Mouse (Mus musculus) embryonic facial prominence, embryonic 15.5 days (tissue): ENCODE results near the gene Fes. TPM values are rescaled to one million over a fixed set of nuclear protein-coding genes. Genes with fewer than 3 reads are reported as not detected.
"Not testable (repeated sequence)": the region's sequence is repeated elsewhere in the genome, so short reads cannot be mapped to it uniquely, and the experiment has no call there.

Source experiments
- ATAC-seq: fragments of 200-750 bp; cut with Nextera tagmentation; 2 replicates; pipeline ENCODE4 v1.8.0; 2017; ENCODE audit warnings: low read depth, moderate TSS enrichment; ENCODE audit not compliant: insufficient number of reproducible peaks, low FRiP score, low TSS enrichment
- H3K27ac ChIP-seq: fragments of 300-500 bp; sonication (generic); replicated peaks from 2 replicates; pipeline ENCODE4 v1.5.1; 2015; ENCODE audit warnings: mild to moderate bottlenecking, inconsistent platforms
- H3K27me3 ChIP-seq: fragments of 300-500 bp; sonication (generic); 2 replicates; pipeline ENCODE4 v1.6.1; 2015; ENCODE audit warnings: inconsistent platforms
- H3K36me3 ChIP-seq: fragments of 300-500 bp; sonication (generic); 2 replicates; pipeline ENCODE4 v1.6.1; 2015; ENCODE audit warnings: mild to moderate bottlenecking, inconsistent platforms
- H3K4me1 ChIP-seq: fragments of 300-500 bp; sonication (generic); 2 replicates; pipeline ENCODE4 v1.6.1; 2015; ENCODE audit warnings: inconsistent platforms
- H3K4me2 ChIP-seq: fragments of 300-500 bp; sonication (generic); replicated peaks from 2 replicates; pipeline ENCODE4 v1.6.1; 2015; ENCODE audit warnings: mild to moderate bottlenecking, inconsistent platforms
- H3K4me3 ChIP-seq: fragments of 300-500 bp; sonication (generic); replicated peaks from 2 replicates; pipeline ENCODE4 v1.5.1; 2015; ENCODE audit warnings: mild to moderate bottlenecking, inconsistent platforms
- H3K9ac ChIP-seq: fragments of 300-500 bp; sonication (generic); 2 replicates; pipeline ENCODE4 v1.6.1; 2015; ENCODE audit warnings: inconsistent platforms
- H3K9me3 ChIP-seq: fragments of 300-500 bp; sonication (generic); replicated peaks from 2 replicates; pipeline ENCODE4 v1.6.1; 2016; ENCODE audit warnings: inconsistent platforms
- WGBS: fragments of 180-500 bp; shearing (Covaris S2); methylation state at CpG from one replicate; pipeline ENCODE4 v1.1.7; 2015; 5-methylcytosine and 5-hydroxymethylcytosine counted together
- polyA plus RNA-seq: library from polyadenylated mRNA; unstranded; fragments of >200 nt; fragmentation: Nextera tagmentation; extraction: Ambion mirVana; gene quantifications from 2 replicates; pipeline ENCODE4 v1.2.1, GENCODE M21; 2015

Fes gene
- polyA plus RNA-seq, 1 experiment from 2014 or later: 16.4 TPM

DNA sequence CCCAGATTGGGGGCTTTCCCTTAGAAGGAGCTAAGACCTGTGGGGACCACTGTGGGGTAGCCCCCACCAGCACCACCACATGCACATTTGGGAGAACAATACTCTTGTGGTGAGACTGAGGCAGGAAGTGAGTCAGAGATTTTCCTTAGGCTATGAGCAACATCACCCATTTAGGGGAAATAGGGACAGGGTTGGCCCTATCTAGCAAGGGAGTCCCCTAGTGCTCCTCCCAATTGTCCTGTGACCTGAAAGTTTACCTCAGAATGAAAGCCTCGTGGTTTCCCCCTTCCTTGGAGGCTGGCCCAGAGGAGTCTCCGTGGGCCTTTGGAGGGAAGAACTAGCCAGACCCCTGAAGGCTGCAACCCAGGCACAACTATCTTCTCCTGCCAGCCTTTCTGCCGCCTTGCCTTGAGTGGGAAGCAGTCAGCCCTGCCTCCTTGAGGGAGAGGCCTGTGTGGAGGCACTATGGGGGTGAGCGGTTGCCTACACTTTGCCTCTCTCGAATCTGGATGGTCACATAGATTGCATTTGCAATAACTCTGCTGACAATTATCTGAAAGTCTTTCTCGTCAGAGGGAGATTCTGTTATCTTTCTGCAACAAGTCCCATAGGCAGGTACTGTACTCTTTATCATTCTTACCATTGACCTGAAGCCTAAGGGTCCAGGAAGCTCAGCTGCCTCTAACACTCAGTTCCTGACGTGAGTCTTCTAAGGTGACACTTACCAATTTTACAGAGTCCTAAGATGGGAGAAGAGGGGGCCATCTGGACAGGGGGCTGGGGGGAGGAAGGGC, 16.6 kb upstream of the Fes start:
- no peaks in the 10 kb centered on the region for H3K36me3 ChIP-seq
- no peak overlapping the region for H3K9ac ChIP-seq
- H3K4me2 ChIP-seq: no peak overlapping the region
- WGBS: 58% methylated on average over 7 of the region's 7 CpGs
- no peaks in the 10 kb centered on the region for H3K27me3 ChIP-seq
- H3K4me1 ChIP-seq: peaks cover 44% of the 10 kb centered on the region
- ATAC-seq: no peak
- H3K4me3 ChIP-seq: no peak overlapping the region
- peak overlapping the region; percentile 93 for H3K27ac ChIP-seq
- H3K9me3 ChIP-seq: no peaks in the 10 kb centered on the region

DNA sequence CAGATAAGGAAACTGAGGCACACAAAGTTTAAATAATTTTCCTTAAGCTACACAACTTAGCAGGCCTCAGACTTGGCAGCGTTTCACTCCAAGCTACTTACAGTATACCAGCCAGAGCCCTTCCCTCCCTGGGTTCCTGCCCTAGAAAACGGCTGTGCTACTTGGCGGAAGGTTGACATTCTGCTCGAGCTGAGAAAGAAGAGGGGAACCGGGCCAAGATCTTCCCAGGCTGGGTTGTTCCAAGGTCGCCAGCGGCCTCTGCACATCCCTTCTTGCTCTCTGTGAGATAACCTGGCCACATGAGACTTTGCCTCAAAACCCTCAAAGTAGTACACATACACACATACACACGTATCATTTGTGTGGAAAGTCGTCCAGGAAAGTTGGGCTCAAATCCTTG, 15.8 kb upstream of the Fes start:
- H3K4me3 ChIP-seq: peak overlapping the region; percentile 89
- no peaks in the 10 kb centered on the region for H3K27me3 ChIP-seq
- no peak for ATAC-seq
- peak overlapping the region; percentile 98; the same call in 1 of the 2 replicates for H3K9ac ChIP-seq
- no peaks in the 10 kb centered on the region for H3K9me3 ChIP-seq
- peak overlapping the region; percentile 86; the same call in 1 of the 2 replicates for H3K4me2 ChIP-seq
- H3K36me3 ChIP-seq: no peaks in the 10 kb centered on the region
- peaks cover 51% of the 10 kb centered on the region for H3K4me1 ChIP-seq
- WGBS: 33% methylated on average over 9 of the region's 9 CpGs
- peak overlapping the region; percentile 93 for H3K27ac ChIP-seq

DNA sequence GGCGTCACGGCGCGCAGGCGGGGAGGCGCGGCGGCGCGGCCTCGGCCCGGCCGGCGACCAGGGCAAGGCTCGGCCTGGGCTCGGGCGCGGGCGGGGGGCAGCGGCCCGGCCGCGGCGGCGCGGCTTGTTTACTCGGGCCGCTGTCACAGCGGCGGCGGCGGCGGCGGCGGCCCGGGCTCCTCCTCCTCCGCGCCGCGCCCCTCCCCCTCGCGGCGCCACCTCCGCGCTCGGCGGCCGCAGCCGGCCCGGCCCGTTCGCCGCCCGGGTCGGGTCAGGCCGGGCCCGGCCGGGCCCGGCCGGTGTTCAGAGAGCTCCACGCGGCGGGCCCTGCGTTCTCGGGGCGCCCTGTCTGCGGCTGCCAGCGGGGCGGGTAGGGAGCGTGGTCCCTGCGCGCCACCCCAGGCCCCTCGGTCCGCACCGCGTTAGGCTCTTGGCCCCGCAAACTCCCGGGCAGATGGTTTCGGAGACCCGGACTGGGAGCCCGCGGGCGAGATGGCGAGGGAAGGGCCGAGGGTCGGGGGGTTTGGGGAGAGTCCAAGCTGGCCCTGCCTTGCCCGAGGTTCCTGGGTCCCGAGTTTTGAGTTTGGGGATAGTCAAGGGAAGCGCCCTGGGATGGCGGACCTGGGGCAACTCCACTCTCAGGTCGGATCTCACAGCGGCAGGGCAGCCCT, 15.0 kb upstream of the Fes start:
- Histone ChIP-seq H3K4me3 (peak overlapping the region; percentile 89), H3K4me1 (peaks cover 51% of the 10 kb centered on the region), H3K36me3 (peaks cover 6% of the 10 kb centered on the region), H3K27ac (peak overlapping the region; percentile 93), H3K4me2 (peak overlapping the region; percentile 86), H3K27me3 (no peaks in the 10 kb centered on the region), H3K9me3 (no peaks in the 10 kb centered on the region), H3K9ac (peak overlapping the region; percentile 98)
- peak; percentile 70 for ATAC-seq
- WGBS: under 1% methylated on average over 67 of the region's 92 CpGs

DNA sequence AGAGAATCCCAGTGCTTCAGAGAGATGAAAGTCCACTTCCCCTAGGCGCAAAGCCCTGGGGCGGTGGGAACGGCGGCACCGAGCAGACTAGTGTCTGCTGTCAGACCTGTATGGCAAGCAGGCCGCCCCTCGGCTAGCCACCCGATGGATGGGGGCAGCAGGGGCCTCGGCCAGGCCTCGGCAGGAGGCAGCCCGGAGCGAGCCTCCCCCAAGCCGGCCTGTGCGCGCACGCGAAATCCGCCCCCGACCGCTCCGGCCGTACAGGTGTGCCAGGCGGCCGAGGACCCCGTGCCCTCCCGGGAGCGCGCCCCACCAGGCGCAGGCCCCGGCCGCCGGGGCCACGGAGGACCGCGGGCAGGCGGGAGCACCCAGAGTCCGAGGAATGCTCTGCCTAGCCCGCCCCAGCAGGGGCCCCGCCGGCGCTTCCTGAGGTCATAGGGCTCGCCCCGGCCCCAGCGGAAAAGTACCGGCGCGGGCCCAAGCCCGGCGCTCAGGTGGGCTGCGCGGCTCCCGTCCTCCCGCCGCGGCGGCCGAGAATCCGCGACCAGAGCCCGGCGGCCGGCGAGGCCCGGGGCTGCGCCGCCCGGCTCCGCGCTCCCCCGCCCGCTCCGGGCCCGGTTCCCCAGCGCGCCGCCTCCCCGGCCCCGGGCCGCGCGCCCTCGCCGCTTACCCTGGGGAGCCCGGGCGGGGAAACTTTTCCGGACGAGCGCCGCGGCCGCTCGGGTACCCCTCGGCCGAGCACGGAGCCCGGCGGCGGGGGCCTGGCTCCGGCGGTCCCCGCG, 14.3 kb upstream of the Fes start:
- Histone ChIP-seq H3K4me3 (peak overlapping the region; percentile 89), H3K27me3 (no peaks in the 10 kb centered on the region), H3K27ac (peak overlapping the region; percentile 93), H3K9me3 (no peaks in the 10 kb centered on the region), H3K4me2 (peak overlapping the region; percentile 86), H3K4me1 (peaks cover 51% of the 10 kb centered on the region), H3K9ac (peak overlapping the region; percentile 98), H3K36me3 (peaks cover 13% of the 10 kb centered on the region)
- ATAC-seq: 0 out of 2 replicates have a peak, but pooled peaks have one; percentile 20
- under 1% methylated on average over 45 of the region's 102 CpGs for WGBS

DNA sequence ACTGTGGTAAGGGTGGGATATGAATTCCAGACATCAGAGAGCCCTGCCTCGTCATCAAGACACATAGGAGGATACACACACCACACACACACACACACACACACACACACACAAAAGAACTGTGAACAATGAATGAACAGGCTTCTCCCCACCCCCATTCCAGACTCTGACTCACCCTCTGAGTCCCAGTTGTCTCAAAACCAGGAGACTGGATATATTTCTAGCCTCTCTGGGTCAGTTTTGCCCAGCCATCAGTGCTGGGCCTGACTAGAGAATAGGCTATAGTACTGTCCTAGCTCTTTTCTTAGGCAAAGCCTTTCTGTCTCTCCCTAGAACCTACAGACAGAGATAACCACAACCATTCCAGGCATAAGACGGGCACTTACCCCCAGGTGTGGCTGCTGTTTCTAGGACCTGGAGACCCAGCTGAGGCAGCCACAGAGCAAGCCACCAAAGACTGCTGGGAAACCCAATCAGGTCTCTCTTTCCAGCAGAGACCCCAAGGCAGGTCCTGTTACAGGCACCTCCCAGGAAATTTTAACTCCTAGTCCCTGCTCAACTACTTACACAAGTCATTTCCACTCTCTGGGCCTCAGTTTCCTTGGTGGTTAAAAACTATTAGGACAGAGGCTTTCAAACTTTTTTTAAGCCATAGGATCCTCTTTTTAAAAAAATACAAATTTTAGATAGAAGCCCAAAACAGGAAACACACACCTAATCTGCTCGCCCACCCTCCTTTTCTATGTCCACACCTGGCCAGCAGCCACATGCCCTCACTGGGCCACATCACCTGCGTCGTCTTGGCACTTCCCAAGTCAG, 13.5 kb upstream of the Fes start:
- peak overlapping the region; percentile 93 for H3K27ac ChIP-seq
- peaks cover 21% of the 10 kb centered on the region for H3K36me3 ChIP-seq
- H3K4me3 ChIP-seq: peak overlapping the region; percentile 89
- peak overlapping the region; percentile 86 for H3K4me2 ChIP-seq
- H3K9me3 ChIP-seq: no peaks in the 10 kb centered on the region
- no peaks in the 10 kb centered on the region for H3K27me3 ChIP-seq
- H3K9ac ChIP-seq: peak overlapping the region; percentile 98
- WGBS: 17% methylated on average over 5 of the region's 5 CpGs
- peaks cover 48% of the 10 kb centered on the region for H3K4me1 ChIP-seq
- no peak for ATAC-seq

DNA sequence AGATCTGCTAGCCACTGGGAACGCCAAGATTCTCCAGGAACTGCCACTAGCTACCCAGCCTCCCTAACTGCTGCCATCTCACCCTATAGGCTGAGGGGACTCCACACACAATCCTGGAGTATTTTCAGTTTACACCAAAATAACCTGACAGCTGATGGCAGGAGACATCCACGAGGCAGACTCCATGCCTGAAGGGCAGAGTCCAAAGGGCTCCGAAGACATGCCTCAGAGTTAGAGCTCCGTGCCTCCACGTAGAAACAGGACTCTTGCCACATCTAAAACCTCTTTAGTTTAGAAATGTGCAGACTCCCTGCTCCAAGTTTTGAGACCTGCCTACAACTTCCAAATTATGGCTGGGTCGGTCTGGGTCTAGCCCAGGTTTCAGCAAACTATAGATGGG, 12.8 kb upstream of the Fes start:
- no peak for ATAC-seq
- Histone ChIP-seq H3K27me3 (no peaks in the 10 kb centered on the region), H3K4me2 (peak overlapping the region; percentile 86), H3K9me3 (no peaks in the 10 kb centered on the region), H3K36me3 (peaks cover 26% of the 10 kb centered on the region), H3K9ac (peak overlapping the region; percentile 98; the same call in 1 of the 2 replicates), H3K4me3 (peak overlapping the region; percentile 89; the same call in 1 of the 2 replicates), H3K4me1 (peaks cover 48% of the 10 kb centered on the region), H3K27ac (0 out of 2 replicates have a peak overlapping the region, but pooled peaks have one; percentile 93)
- 53% methylated on average over 6 of the region's 6 CpGs for WGBS

DNA sequence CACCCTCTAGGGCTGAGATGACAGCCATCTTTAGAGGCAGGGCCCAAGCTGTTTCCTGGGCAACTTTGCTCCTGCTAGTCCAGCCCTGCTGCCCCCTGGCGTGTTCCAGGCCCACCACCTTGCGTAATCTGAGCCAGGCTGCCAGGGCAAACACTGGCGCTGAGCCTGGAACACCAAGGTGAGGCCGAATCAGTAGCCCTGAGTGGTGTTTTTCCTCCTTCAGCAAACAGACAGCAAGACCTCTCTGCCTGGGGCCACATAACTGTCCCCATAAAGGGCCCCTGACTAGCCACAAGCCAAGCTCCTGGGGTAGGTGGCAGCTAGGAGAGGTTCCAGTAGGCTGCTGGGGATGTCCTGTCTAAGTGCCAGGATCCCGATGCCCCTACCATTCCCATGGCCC, 12.4 kb upstream of the Fes start:
- H3K4me2 ChIP-seq: peak overlapping the region; percentile 86
- 0 out of 2 replicates have a peak overlapping the region, but pooled peaks have one; percentile 89 for H3K4me3 ChIP-seq
- no peak for ATAC-seq
- 48% methylated on average over 5 of the region's 5 CpGs for WGBS
- H3K36me3 ChIP-seq: peaks cover 31% of the 10 kb centered on the region
- no peak overlapping the region for H3K9ac ChIP-seq
- H3K4me1 ChIP-seq: peaks cover 48% of the 10 kb centered on the region
- H3K27me3 ChIP-seq: no peaks in the 10 kb centered on the region
- H3K9me3 ChIP-seq: no peaks in the 10 kb centered on the region
- 0 out of 2 replicates have a peak overlapping the region, but pooled peaks have one; percentile 93 for H3K27ac ChIP-seq

DNA sequence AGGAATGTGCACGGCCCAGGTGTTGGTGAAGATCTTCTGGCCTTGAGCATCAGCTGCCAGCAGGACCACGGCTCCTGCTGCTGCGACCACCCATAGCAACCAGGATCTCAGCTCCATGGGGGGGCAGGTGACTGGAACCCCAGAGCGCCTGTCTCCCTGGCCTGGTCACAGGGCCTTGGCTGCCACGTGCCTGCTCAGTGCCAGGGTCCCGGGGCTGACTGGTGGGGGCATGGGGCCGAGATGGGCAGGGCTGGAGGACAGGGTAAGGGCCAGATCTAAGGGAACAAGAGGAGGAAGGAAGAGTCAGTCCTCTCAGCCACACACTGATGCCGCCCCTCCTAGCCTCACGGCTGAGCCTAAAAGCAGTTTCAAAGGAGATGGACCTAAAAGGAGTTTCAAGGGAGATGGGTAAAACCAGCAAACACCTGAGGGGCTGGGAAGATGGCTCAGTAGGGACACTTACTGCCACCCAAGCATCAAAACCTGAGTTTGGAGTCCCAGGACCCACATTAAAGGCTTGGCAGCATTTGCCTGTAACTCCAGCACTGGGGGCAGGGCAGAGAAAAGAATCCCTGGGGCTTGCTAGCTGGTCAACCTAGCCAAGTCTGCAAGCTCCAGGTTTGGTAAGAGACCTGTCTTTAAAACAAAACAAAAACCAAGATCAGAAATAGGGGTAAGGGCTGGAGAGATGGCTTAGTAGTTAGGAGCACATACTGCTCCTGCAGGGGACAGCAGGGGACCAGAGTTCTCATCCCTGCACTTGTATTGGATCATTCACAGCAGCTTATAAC, 11.1 kb upstream of the Fes start:
- peaks cover 40% of the 10 kb centered on the region for H3K36me3 ChIP-seq
- H3K4me3 ChIP-seq: no peak overlapping the region
- ATAC-seq: no peak
- peaks cover 42% of the 10 kb centered on the region for H3K4me1 ChIP-seq
- 75% methylated on average over 9 of the region's 9 CpGs for WGBS
- H3K9ac ChIP-seq: no peak overlapping the region
- H3K27me3 ChIP-seq: no peaks in the 10 kb centered on the region
- H3K4me2 ChIP-seq: no peak overlapping the region
- H3K9me3 ChIP-seq: no peaks in the 10 kb centered on the region
- H3K27ac ChIP-seq: no peak overlapping the region

DNA sequence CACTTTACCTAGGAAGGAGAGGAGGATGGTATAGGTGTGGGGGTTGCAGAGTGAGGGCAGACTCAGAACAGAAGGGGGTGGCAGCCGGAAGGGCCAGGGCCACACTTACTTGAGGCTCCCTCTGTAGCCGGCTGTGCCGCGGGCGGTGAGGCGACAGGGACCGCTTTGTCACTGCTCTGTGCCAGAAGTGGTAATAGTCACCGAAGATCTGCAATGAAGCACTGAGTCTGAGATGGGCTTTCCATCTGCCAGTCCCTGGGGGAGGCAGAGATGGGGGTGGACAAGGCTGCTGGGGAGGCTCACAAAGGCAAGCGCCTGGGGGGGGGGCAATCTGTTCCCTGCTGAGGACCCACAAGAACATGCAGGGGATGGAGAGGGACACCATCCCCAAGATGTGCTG, 10.2 kb upstream of the Fes start:
- no peak overlapping the region for H3K4me2 ChIP-seq
- WGBS: 91% methylated on average over 9 of the region's 9 CpGs
- peaks cover 49% of the 10 kb centered on the region for H3K36me3 ChIP-seq
- H3K27ac ChIP-seq: no peak overlapping the region
- H3K9me3 ChIP-seq: no peaks in the 10 kb centered on the region
- no peak for ATAC-seq
- H3K9ac ChIP-seq: no peak overlapping the region
- peaks cover 33% of the 10 kb centered on the region for H3K4me1 ChIP-seq
- H3K4me3 ChIP-seq: no peak overlapping the region
- no peaks in the 10 kb centered on the region for H3K27me3 ChIP-seq

DNA sequence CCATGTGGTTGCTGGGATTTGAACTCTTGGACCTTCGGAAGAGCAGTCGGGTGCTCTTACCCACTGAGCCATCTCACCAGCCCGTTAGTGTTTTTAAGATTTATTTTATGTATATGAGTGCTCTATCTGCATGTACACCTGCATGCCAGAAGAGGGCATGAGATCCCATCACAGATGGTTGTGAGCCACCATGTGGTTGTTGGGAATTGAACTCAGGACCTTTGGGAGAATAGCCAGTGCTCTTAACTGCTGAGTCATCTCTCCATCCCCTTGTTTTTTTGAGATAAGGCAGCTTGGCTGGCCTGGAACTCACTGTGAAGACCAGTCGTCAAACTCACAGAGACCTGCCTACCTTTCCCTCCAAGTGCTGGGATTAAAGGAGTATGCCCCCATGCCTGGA, 8.7 kb upstream of the Fes start:
- not testable (repeated sequence) for H3K27ac ChIP-seq, ATAC-seq, H3K9ac ChIP-seq, H3K9me3 ChIP-seq, H3K4me3 ChIP-seq, H3K27me3 ChIP-seq, H3K4me2 ChIP-seq
- peaks cover 28% of the 10 kb centered on the region for H3K4me1 ChIP-seq
- 89% methylated on average over 4 of the region's 4 CpGs for WGBS
- peaks cover 64% of the 10 kb centered on the region for H3K36me3 ChIP-seq
